Mouse (Mus musculus) lung, postnatal 14 days (tissue): ENCODE data around the gene Pkd2l1.
A peak's percentile ranks its signal among the peaks of the same experiment; 100 is the strongest.
"Not testable (repeated sequence)": the region's sequence is repeated elsewhere in the genome, so short reads cannot be mapped to it uniquely, and the experiment has no call there.

ENCODE experiments used
- DNase-seq: peaks from one replicate; pipeline ENCODE4 v3.0.0; 2021

The Pkd2l1 gene

DNA sequence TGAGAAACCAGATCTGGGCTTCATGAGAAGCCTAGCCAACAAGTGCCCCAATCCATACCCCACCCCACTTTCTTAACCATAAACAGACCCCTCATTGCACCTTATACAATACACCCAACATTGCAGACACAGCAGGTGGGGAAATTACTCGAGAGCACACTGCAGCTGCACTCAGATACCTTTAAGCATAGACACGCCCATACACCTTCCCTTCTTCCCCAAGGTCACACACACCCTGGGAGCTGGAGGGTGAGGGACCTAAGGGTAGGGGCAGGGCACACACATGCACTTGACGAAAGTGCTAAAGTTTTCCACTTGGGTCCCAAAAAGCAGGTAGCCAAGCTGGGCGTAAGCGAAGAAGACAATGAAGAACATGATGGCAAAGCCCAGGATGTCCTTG is 38.5 kb downstream of the Pkd2l1 start:
- no peak for DNase-seq

DNA sequence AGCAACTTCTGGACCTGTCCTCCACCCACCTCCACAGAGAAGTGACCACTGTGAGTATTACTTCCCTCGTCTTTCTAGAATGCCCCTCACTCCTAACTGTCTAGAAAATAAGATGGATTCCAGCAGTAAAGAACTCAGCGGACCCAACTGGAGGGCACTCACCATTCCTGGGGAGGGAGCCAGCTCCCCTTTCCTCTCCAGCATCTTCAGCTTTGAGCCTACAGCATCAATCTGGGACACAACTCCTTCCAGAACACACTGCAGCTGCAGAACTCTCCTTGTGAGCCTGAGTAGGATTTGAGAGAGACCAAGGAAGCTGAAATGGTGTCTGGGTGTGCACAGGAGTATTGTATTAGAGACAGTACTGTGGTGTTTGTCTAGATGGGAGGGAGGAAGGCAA is 43.3 kb downstream of the Pkd2l1 start:
- no peak for DNase-seq

DNA sequence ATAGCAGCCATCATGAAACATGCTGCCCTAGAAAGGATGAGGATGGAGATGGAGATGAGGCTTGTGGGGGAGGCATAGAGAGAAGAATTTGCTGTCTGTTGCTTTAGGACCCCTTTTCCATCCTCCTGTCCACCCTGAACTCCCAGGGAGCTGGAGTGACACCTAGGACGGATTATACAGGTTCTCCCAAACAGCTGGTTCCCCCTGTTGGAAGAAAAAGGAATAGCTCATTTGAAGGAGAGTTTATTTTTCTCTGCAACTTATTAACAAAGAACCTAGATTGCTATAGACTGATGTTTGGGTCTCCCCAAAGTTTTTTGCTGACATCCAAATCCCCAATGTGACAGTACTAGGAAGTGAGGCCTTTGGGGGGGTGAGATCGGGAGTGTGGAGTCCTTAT is 43.9 kb downstream of the Pkd2l1 start:
- no peak for DNase-seq

- DNase-seq = no peak
Measured at GRCm38 (mm10) chr19:44146951-44147350, 45.3 kb downstream of the Pkd2l1 start.

DNA sequence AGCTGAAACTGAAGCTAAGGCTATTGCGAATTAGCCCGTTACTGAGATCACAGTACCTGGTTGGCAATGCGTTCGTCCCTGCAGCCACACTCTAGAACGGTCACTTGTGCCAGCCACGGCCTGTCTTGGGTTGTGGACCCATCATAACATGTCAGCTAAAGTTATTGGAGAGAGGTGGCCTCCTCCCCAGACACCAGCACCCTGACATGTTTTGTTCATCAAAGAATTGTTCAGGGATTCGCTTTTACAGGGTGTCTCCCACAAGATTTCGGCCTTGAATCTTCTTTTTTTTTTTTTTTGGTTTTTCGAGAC is 45.7 kb downstream of the Pkd2l1 start:
- no peak for DNase-seq

DNA sequence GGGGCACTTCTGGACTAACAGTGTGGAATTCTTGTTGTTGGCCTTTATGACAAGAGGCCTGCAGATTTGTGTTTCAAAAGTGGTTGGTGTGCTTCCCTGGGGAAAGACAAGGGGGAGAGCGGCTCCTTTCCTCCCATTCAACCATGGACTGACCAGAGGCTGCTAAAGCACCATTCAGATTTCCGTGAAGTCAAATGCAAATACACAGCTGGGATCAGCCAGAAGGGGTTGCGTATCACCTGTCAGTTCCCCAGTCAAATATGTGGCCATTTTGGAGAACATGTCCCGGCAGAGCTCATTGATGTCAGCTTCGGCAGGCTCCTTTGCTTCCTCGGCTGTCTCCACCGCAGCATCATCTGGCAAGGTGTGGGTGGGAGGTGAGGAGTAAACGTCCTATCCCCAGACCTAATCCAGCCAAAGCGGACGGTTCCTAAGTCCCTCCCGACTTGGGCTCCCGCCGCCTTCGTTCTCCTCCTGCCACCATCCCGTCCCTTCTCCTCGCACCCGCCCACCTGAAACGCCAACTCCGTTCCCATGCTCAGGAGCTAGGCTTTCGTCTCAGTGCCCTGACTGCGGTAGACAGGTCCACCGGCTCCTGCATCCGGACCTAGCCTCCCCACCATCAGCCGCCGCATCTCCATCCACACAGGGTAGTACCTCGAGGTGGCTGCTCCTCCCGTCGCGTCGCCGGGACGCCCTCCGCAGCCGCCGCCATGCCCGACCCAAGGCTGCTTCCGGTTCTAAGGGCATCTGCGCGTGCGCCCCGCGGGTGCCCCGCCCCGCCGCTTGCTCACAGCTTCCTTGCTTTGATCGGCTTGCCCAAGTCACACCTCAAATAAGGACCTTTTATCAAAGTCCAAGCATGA is 46.3 kb downstream of the Pkd2l1 start, which contains the start of gene Bloc1s2:
TSS of gene Bloc1s2 (minus strand) at position 745 of the 866 bp plus-strand sequence.
- peak; percentile 92 for DNase-seq

DNA sequence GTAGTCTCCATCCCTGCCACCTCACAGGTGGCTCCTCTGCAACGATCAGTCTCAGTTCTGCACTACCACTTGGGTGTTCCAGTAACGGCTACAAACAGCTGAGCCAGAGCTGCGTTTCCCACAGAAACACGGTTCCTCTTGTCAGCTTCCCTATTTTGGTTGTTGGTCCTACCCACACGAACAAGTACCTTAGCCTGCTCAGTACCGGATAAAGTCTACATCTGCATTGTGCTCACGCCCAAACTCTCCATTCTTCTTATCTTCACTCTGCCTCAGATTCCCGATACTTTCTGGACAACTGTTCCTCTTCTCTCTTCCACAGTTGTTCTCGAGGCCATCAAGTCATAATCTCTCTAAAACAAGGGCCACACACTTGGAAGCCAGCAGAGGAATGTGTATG is 47.9 kb downstream of the Pkd2l1 start:
- no peak for DNase-seq

DNA sequence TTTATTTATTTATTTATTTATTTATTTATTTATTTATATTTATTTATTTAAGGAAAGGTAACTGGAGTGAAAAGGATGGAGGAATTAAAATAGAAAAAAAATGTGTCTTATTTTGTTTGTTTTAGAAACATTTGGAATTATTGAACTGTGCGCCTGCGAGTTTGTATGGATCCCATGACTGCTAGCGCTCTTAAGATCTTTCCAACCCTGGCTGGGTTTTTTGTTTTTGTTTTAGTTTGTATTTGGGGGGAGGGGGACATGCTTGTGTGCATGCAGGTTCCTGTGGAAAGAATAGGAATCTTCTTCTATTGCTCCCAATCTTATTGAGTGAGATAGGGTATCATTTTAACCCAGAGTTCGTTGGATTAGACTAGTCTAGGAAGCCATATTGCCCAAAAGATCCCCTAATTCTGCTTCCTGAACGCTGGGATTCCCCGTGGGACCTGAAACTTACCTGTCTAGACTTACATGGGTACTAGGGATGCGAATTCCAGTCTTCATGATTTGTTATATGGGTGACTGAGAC is 56.2 kb downstream of the Pkd2l1 start:
- no peak for DNase-seq

- DNase-seq = peak; percentile 89
Measured at GRCm38 (mm10) chr19:44135072-44135959, 56.9 kb downstream of the Pkd2l1 start, which contains the start of gene Cwf19l1. Gene Cwf19l1, minus strand, starts transcription at chr19:44135876.

DNA sequence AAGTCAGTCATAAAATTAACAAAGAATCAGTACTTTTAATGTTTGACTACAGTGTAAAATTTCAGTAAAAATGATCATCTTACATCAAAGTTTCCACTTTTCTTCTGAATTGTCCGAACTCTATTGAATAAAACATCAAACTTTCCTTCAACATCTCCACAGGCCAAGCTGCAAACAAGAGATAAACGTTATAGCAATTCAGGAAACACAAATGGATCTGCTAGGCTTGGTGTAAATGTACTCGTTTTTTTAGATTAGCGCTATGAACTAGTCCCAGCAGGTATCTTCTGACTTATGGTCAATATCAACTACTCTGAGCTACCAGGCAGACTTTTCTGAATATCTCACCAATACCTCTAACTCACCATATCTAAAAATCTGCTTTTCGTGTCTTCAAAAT is 59.3 kb downstream of the Pkd2l1 start:
- no peak for DNase-seq

DNA sequence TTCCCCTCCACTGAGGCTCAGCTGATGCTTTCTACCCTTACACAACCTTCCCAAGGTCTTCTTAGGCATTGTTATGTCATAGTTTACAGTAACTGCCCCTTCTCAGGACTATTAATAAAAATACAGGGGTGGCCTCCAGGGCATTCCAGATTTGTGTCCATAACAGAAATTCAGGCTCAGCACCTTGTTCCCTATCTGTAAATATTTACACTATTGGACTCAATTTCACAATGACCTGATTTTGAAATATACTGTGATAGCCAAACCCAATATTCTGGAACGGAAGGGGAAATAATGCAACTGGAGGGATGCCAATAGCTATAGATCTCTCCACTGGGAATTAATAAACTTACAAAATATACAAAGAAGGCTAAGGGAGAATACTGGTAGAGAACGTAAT is 63.7 kb downstream of the Pkd2l1 start:
- no peak for DNase-seq

DNA sequence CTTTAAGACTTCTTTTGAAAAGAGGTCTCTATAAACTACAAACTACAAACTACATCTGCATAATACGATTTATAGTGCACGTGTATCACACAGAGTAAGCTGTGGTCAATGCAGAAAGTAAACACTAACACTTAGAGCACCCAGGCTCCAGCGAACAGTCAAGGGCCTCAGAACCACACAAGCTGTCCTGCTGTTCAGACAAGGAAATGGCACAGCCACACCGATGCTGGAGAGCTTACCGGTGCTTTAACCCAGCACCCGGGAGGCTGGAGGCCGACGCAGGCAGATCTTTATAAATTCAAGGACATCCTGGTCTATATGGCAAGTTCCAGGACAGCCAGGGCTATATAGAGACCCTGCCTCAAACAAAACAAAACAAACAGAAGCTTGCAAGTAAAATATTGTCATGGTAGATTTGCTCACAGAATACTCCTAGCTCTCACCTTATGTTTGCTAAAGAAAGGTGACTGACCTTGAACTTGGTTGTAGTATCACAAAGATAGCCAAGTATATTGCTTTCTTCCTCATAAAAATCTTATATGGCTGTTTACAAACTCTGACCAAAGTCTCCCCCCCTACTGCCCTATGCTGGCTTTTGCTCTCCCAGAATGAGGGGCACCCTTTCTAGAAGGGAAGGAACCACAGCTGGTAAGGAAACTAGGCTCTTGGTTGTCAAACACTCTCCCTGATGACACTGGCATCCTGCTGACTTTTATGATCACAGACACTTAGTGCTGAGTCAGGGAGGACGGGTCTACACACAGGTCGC is 64.3 kb downstream of the Pkd2l1 start:
- no peak for DNase-seq

DNA sequence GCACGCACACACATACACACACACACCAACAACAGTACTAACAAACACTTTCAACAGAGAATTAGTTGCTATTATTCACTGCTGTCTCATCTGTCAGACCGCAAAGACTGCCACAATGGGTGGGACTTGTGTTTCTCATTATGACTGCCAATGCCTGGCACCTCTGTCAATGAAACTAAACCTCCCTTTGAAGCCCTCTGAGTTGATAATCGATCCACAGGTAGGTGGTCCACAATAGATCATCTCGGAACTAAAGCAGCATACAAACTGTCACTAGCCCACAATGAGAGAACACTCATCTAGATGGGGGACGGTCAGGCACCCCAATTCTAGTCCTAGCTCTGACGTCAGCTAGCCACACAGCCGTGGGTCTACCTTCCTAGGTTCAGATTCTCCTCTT is 71.1 kb downstream of the Pkd2l1 start:
- no peak for DNase-seq

DNA sequence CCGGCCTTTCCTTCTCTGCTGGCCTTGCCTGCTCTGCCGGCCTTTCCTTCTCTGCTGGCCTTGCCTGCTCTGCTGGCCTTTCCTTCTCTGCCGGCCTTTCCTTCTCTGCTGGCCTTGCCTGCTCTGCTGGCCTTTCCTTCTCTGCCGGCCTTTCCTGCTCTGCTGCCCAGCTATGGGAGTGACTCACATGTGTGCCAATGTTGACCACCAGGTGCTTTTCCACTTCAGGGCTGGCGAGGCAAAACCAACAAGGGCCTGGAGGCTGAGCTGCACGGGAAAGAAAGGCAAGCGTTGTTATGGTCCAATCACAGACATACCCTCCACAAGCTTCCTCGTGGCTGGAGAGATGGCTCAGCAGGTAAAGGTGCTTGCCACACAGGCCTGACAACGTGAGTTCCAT is 71.6 kb downstream of the Pkd2l1 start:
- DNase-seq = not testable (repeated sequence)

DNA sequence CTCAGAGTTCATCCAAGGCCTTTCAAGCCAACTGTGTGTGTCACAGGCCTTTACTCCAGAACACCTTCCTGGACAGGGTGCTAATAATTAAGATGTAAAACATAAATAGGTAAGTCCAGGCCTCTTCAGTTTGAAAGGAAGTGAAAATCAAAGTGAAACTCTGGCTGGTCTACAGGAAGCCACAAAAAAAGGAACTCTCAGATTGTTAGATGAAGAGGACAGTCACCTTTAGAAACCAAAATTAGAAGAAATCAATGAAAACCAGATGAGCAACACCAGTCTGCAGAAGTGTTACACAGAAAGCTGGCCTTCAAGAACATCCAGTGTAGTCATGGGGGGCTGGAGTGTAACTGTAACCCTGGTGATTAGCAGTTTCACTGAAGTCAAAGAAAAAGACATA is 74.4 kb downstream of the Pkd2l1 start:
- DNase-seq = no peak

GRCm38 (mm10) chr19:44111706-44112105 is 80.5 kb downstream of the Pkd2l1 start:
- no peak for DNase-seq

DNA sequence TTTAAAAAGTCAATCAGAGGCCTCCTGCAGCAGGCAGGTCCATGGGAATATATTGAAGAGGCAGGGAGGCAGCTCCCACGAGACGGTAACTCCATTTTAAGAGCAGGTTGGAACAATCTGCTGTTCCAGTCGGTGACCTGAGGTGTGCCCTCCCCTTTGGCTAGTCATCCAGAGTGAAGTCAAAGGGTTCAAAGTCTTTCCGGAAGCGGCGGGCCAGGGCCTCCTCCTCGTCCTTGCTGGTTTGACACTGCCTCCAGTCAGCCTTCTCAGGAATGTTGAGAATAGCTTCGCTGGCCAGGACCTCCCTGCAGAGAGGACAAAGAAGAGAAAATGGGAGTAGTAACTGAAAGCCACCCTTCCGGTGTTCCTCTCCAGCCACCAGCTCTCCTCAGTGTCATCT is 81.9 kb downstream of the Pkd2l1 start:
- DNase-seq = no peak

DNA sequence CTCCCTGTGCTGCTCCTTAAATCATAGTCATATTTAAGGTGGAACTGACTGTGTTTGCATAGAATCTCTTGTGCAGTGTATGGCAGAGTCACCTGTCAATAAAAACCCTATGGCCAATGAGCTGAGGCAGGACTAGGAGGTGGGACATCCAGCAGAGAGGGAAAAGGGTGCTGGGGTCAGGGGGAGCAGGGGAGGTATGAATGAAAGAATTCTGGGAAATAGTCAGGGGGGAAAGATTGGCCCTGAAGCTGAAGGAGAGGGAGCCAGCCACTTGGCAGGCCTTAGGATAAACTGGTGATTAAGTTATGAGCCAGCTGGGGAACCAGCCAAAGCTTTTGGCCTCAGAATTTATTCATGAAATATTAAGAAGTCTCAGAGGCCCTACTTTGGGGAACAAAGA is 83.2 kb downstream of the Pkd2l1 start:
- peak; percentile 29 for DNase-seq

- DNase-seq = no peak
Measured at GRCm38 (mm10) chr19:44107661-44108521, 84.4 kb downstream of the Pkd2l1 start.

GRCm38 (mm10) chr19:44106831-44107660 is 85.2 kb downstream of the Pkd2l1 start, which contains the start of gene Chuk:
Gene Chuk, minus strand, starts transcription at chr19:44107480.
- peak; percentile 99 for DNase-seq

GRCm38 (mm10) chr19:44104393-44104792 is 87.8 kb downstream of the Pkd2l1 start:
- DNase-seq = no peak
